Mouse (Mus musculus) embryo, embryonic 11.5 days (tissue): ENCODE measurements around the gene Olfr1347.
"Not testable (repeated sequence)": the region's sequence is repeated elsewhere in the genome, so short reads cannot be mapped to it uniquely, and the experiment has no call there.

Source experiments
- DNase-seq: peaks from one replicate; pipeline ENCODE4 v3.0.0-alpha.2; 2012; ENCODE audit warnings: low read depth, low spot score

Gene Olfr1347

DNA sequence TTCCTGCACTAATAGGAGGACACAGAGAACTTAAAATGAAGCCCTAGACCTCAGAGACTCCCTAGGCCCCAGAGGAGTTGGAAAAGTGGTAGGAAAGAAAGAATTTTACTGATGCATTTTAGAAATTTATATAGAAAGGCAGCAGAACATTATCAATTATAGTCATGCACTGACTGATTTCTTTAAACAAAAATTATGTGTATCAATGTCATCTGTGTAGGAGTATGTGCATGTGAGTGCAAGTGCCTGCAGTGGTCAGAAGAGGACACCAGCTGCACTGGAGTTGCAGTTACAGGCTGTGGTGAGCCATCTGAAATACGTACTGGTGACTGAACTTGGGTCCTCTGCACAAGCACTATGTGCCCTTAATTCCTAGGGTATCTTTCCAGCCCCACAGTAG lies at the start of gene Olfr1347:
Gene Olfr1347, minus strand, starts transcription at position 101 of the 400 bp plus-strand sequence.
- no peak for DNase-seq

GRCm38 (mm10) chr7:6526141-6526540 lies 26.6 kb upstream of the Olfr1347 start:
- no peak for DNase-seq

GRCm38 (mm10) chr7:6525001-6525400 lies 25.4 kb upstream of the Olfr1347 start:
- no peak for DNase-seq

GRCm38 (mm10) chr7:6522850-6523249 lies 23.3 kb upstream of the Olfr1347 start, which contains the start of gene Olfr1349:
TSS of gene Olfr1349 (minus strand) at chr7:6522950.
- no peak for DNase-seq

- DNase-seq: no peak
Observed at GRCm38 (mm10) chr7:6521666-6522065, 22.1 kb upstream of the Olfr1347 start.

- DNase-seq: no peak
Observed at GRCm38 (mm10) chr7:6508648-6509047, 9.1 kb upstream of the Olfr1347 start, which contains the start of gene Olfr1348. TSS of gene Olfr1348 (minus strand) at chr7:6508748.

DNA sequence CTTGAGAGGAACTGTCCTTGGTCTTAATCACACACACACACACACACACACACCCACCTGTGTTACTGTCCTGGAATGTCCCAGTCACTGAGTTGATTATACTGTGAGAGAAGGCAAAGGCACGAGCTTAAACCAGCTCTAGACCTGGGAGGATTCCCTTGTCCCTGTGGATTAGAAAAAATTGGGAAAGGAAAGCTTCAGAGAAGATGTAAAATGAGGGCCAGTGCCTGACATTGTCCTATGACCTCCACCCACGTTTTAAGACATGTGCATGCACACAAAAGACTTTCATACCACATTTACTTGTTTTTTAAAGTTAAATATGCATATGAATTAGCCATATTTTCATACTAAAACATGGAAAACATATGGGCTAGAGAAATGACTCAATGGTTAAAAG lies 12.7 kb downstream of the Olfr1347 start, which contains the start of gene Olfr5:
Gene Olfr5, minus strand, starts transcription at position 101 of the 400 bp plus-strand sequence.
- no peak for DNase-seq

DNA sequence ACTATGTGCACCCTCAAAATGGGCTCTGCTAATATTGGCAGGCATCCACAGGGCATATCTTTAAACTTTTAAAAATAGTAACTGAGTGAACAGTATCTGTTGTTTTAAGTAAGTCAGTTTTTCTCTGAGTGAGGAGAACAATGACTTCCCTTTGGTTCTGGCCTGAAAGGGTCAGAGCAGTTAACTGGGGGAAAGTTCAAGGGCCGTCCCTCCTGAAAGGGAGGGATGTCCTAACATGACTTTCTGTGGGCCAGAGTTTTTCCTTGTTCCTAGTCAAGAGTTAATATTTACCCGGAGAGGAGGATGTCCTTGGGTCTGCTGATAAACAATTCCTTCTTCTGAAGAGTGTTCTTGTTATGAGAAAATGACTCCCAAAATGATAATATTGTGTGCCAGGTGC lies 21.9 kb downstream of the Olfr1347 start:
- DNase-seq: not testable (repeated sequence)

GRCm38 (mm10) chr7:6466951-6467350 lies 32.6 kb downstream of the Olfr1347 start, which contains the start of gene Olfr1346:
TSS of gene Olfr1346 (plus strand) at chr7:6467101.
- no peak for DNase-seq

- DNase-seq: no peak
Observed at GRCm38 (mm10) chr7:6456399-6456798, 43.2 kb downstream of the Olfr1347 start.

DNA sequence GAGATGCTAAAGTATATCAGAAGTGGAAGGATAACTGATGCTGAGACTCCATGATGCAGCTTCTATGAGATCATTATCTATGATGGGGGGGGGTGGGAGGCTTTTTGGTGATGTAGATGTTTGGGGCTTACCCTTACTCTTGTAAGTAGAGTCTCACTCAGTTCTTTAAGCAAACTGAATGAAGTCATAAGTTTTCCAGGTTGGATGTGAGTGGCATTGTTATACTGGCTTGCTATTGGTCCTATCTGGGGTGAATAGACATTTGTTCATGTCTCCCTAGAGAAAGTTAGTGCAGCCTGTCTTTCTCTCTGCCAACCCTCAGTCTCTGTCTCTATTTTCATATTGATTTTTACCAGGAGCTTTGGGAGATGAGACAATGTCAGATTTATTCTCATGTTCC lies 43.7 kb downstream of the Olfr1347 start, which contains the start of gene Olfr1336:
Gene Olfr1336, plus strand, starts transcription at position 301 of the 400 bp plus-strand sequence.
- DNase-seq: no peak

DNA sequence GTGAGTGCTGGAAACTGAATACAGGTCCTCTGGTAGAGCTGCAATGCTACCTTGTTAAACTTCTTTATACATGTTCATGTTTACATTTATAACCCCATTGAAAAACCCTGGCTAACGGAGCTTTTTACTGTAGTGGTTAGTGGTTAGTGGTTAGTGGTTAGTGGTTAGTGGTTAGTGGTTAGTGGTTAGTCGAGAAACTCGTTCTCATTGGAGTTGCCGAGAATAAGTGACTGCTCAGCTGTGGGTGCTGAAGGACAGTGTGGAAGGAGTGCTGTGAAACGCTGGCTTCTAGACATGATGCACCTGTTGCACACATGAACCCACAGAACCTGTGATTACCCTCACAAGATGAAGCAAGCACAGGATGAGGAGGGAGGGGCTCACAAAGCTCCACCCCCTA lies 51.8 kb downstream of the Olfr1347 start:
- DNase-seq: no peak

- no peak for DNase-seq
Observed at GRCm38 (mm10) chr7:6441173-6441572, 58.4 kb downstream of the Olfr1347 start.

DNA sequence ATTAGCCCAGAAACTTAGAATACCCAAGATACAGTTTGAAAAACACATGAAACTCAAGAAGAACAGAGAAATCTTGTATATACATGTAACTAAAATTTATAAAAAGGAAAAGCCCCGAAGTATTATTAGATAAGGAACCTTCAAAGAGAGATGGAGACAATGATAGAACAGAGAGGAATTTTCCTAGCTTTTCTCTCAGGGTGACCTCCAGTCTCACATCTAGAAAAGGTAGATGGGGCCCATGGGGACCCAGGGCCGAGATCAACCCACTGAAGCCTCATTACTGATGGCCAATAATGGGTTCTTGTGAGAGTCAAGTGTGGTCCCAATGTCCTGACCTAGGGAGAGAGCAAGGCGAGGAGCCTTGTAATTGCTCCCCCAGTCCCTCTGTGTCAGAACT lies 61.2 kb downstream of the Olfr1347 start, which contains the start of gene Olfr1344:
Gene Olfr1344, plus strand, starts transcription at position 301 of the 400 bp plus-strand sequence.
- no peak for DNase-seq
